In genomic region chr3:53029046-53029445, GRCm38 (mm10) we compare ENCODE assay signal across 7 mouse cellular contexts. TPM values are rescaled to one million over a fixed set of nuclear protein-coding genes. Genes with fewer than 3 reads are reported as not detected.
DNase-seq lines count a peak whose midpoint lies in the region; TF ChIP-seq lines count a peak whose summit lies in the region.

No protein-coding gene starts in this region.

- H3K27ac ChIP-seq in gastrocnemius, adult 2 months, result no peak overlapping the region

- no peak overlapping the region for H3K4me3 ChIP-seq in gastrocnemius, adult 2 months

- peak; percentile 42 to 61 for DNase-seq in CD8-positive naive resting alpha-beta T cell, adult 2 months (ENCODE audit: low read depth in 2 of 2, low spot score in 2 of 2)
- peak; percentile 64 for DNase-seq in Muller cell, postnatal 12 days (ENCODE audit: inconsistent ontology term)
- DNase-seq in cerebellum, adult 8-10 months, result peak; percentile 78
- peak; percentile 81 for DNase-seq in gastrocnemius, adult 2 months
- DNase-seq in layer of hippocampus, adult 11-12 months (ENCODE audit: low spot score), result peak; percentile 74
- DNase-seq in lung, postnatal 36 days, result peak; percentile 86
- peak; percentile 40 for DNase-seq in spleen, adult 12 weeks (ENCODE audit: low spot score)

- TF ChIP-seq CTCF in gastrocnemius, adult 2 months (IDR thresholded peaks at IDR 0.05), result peak; percentile 88

- intact Hi-C loops in gastrocnemius, adult 2 months (cut with DNase I), result loop anchor here (1.0 to 5.0 kb wide), 4 partner anchors 218 to 463 kb away; no protein-coding TSS in a partner anchor

RNA-seq across cellular contexts. Expression of gene Cog6, which starts 12.0 kb away (rescaled TPM):
- total RNA-seq in gastrocnemius, adult 2 months (2021), result 10 to 100 TPM; 42.1 to 45.1 TPM

RNA-seq across cellular contexts. Expression of gene Lhfp, which starts 12.3 kb away (rescaled TPM):
- 10 to 100 TPM in 1 of 2 experiments, 1 to 10 TPM in 1; 10.0 to 16.6 TPM for total RNA-seq in gastrocnemius, adult 2 months (2021)
